ENCODE assay signal across 28 mouse cellular contexts in genomic region chr16:4923996-4924395, GRCm38 (mm10).
"Had no signal": no experiment of that assay in that cellular context is flagged by ENCODE, and none has a peak within 500 bp of the region (broad histone marks: within the 10 kb centered on the region; RNA-seq: fewer than 3 reads in every experiment).

No protein-coding gene starts in this region.

- H3K9ac ChIP-seq: embryonic facial prominence, embryonic 12.5 days; embryonic facial prominence, embryonic 13.5 days; embryonic facial prominence, embryonic 15.5 days; forebrain, embryonic 12.5 days; forebrain, embryonic 13.5 days; forebrain, embryonic 15.5 days; forebrain, postnatal 0 days had no signal

- H3K27ac ChIP-seq: embryonic facial prominence, embryonic 10.5 days; embryonic facial prominence, embryonic 12.5 days; embryonic facial prominence, embryonic 13.5 days; embryonic facial prominence, embryonic 15.5 days; forebrain, embryonic 10.5 days; forebrain, embryonic 12.5 days; forebrain, embryonic 13.5 days; forebrain, embryonic 15.5 days; gastrocnemius, adult 2 months; heart, adult 2 months had no signal

- H3K4me1 ChIP-seq: embryonic facial prominence, embryonic 10.5 days; embryonic facial prominence, embryonic 12.5 days; embryonic facial prominence, embryonic 13.5 days; embryonic facial prominence, embryonic 15.5 days; forebrain, embryonic 12.5 days; forebrain, embryonic 13.5 days; forebrain, embryonic 15.5 days had no signal

- H3K9me3 ChIP-seq: embryonic facial prominence, embryonic 10.5 days; embryonic facial prominence, embryonic 12.5 days; embryonic facial prominence, embryonic 13.5 days; embryonic facial prominence, embryonic 15.5 days; forebrain, embryonic 10.5 days; forebrain, embryonic 12.5 days; forebrain, embryonic 13.5 days; forebrain, embryonic 15.5 days had no signal

- H3K4me3 ChIP-seq: embryonic facial prominence, embryonic 10.5 days; embryonic facial prominence, embryonic 12.5 days; embryonic facial prominence, embryonic 13.5 days; embryonic facial prominence, embryonic 15.5 days; erythroblast, embryonic 14.5 days; forebrain, embryonic 10.5 days; forebrain, embryonic 12.5 days; forebrain, embryonic 13.5 days; forebrain, embryonic 15.5 days; gastrocnemius, adult 2 months; heart, adult 2 months had no signal

- ATAC-seq: forebrain, embryonic 13.5 days; forebrain, embryonic 14.5 days; forebrain, embryonic 15.5 days; forebrain, embryonic 16.5 days; forebrain, postnatal 0 days had no signal

- H3K27me3 ChIP-seq: embryonic facial prominence, embryonic 12.5 days; embryonic facial prominence, embryonic 13.5 days; embryonic facial prominence, embryonic 15.5 days; forebrain, embryonic 12.5 days; forebrain, embryonic 13.5 days; forebrain, embryonic 15.5 days had no signal

- DNase-seq: cerebellum, adult 8-10 months; cerebellum, adult 9-10 months; cerebellum, adult 9-11 months; cerebellum, postnatal 10 days; cerebellum, postnatal 14 days; cerebellum, postnatal 25 days; cerebellum, postnatal 36 days; embryo, embryonic 11 days; forebrain, postnatal 0 days; gastrocnemius, adult 2 months; gastrocnemius, postnatal 10 days; gastrocnemius, postnatal 14 days; gastrocnemius, postnatal 25 days; gastrocnemius, postnatal 36 days; heart, adult 11 months; heart, adult 18-20 months; heart, adult 2 months had no signal

- H3K4me2 ChIP-seq: embryonic facial prominence, embryonic 12.5 days; embryonic facial prominence, embryonic 13.5 days; embryonic facial prominence, embryonic 15.5 days; forebrain, embryonic 12.5 days; forebrain, embryonic 13.5 days; forebrain, embryonic 15.5 days had no signal
